Mouse (Mus musculus) CH12F3 (cell line): ENCODE results near the gene Khdc3.
"Not testable (repeated sequence)": the region's sequence is repeated elsewhere in the genome, so short reads cannot be mapped to it uniquely, and the experiment has no call there.

ENCODE experiments used
- in situ Hi-C: fragments of 300-500 bp; cut with MboI; formaldehyde crosslinking; loops from 2 replicates; pipeline ENCODE4 v1.14.3; 2020; ENCODE audit warnings: low sequenced_read_pairs

Khdc3 gene

DNA sequence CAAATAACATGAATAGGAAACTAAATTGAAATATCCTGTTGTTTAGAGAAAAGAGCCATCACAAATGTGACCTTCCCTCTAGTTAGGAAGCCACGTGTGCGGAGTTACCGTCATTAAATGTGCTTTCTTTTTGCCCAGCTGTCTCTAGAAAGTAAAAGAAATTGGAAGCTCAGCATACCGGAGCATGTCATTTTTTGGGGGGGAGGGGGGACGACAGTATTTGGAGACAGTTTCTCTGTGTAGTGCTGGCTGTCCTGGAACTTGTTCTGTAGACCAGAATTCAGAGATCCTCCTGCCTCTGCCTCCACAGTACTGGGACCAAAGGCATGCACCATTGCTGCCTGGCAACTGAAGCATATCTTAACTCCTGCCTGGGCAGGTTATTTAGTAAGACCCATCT lies at the start of gene Khdc3:
Khdc3 (plus strand) TSS at position 301 of the 400 bp plus-strand sequence.
- in situ Hi-C loops, result no loop called here

GRCm38 (mm10) chr9:73055441-73055911 lies 46.2 kb upstream of the Khdc3 start:
- in situ Hi-C loops, result no loop called here

GRCm38 (mm10) chr9:73059224-73059623 lies 42.4 kb upstream of the Khdc3 start:
- in situ Hi-C loops, result no loop called here

DNA sequence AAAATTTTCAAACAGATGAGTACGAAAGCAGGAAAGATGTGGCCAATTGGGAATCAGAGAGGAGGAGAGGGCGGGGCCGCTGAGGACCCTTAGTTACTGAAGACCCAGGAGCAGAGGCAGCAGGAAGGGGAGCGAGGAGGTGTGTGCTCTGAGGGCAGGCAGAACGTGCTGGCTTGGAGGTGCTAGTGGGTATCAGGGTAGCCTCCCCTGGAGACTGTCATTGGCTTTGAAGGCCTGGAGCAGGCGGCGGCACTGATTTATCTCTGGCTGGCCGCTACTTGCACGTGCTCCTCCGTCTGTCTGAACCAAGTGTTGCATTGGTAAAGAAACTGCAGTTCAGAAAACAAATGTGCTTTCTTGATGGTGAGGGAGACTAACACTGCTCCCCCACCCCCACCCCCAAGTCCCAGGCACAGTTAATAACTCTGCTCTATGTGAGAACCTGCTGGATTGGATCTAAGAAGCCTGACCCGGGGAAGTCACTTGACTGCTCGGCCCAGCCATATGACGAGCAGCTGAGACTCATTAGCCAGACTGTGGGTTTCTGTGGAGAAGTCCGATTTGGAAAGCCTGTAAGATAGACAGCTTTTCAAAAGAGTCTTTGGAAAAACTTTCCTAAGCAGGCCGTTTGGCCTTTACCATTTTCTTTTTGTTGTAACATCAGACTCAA lies 37.9 kb upstream of the Khdc3 start:
- in situ Hi-C loops, result no loop called here

- in situ Hi-C loops, result no loop called here
Measured at GRCm38 (mm10) chr9:73067086-73067485, 34.5 kb upstream of the Khdc3 start.

- in situ Hi-C loops, result no loop called here
Measured at GRCm38 (mm10) chr9:73068230-73068679, 33.4 kb upstream of the Khdc3 start.

- in situ Hi-C loops, result no loop called here
Measured at GRCm38 (mm10) chr9:73068688-73069087, 32.9 kb upstream of the Khdc3 start.

GRCm38 (mm10) chr9:73070971-73071659 lies 30.5 kb upstream of the Khdc3 start:
- in situ Hi-C loops, result no loop called here

GRCm38 (mm10) chr9:73072426-73072825 lies 29.2 kb upstream of the Khdc3 start:
- in situ Hi-C loops, result no loop called here

DNA sequence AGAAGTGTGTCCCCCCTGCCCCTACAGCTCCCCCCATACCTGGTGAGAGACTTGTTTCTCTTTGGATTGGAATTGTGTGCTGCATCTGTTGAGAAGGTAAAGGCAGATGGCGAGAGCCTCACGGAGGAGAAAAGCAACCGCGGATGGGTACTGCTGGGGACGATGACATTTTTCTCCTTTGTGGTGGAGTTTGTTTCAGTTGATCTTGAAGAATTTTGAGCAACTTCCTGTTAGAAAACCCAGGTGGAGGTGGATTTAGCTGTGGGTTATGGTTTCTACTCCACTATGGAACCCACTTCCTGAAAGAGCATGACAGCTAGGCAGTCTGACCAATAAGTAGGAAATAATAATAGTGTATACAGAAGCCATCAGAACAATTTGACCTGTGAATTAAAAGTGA lies 28.5 kb upstream of the Khdc3 start:
- in situ Hi-C loops, result no loop called here

- in situ Hi-C loops, result not testable (repeated sequence)
Measured at GRCm38 (mm10) chr9:73079349-73079748, 22.3 kb upstream of the Khdc3 start.

DNA sequence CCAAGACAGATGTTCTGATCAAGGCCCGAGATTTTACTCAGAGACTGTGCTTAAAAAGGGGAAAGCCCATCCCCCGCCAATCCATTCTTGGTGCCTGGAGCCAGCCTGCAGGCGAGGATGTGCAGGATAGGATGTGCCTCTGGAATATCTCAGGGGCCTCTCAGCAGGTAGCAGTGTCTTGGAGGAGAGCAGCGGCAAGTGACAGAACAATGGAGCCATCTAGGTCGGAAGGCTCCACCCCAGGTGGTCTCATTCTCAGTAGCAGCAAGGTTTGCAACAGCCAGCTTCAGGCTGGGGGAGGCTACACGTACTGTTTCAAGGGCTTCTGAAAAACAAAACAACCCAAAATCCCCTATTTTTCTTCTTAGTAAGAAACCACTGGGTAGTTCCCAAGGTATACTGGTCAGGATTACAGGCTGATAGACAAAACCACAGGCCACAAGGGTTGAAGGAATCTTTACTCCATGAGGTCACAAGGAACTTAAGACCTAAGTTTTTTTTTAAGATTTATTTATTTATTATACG lies 21.8 kb upstream of the Khdc3 start:
- in situ Hi-C loops, result no loop called here

DNA sequence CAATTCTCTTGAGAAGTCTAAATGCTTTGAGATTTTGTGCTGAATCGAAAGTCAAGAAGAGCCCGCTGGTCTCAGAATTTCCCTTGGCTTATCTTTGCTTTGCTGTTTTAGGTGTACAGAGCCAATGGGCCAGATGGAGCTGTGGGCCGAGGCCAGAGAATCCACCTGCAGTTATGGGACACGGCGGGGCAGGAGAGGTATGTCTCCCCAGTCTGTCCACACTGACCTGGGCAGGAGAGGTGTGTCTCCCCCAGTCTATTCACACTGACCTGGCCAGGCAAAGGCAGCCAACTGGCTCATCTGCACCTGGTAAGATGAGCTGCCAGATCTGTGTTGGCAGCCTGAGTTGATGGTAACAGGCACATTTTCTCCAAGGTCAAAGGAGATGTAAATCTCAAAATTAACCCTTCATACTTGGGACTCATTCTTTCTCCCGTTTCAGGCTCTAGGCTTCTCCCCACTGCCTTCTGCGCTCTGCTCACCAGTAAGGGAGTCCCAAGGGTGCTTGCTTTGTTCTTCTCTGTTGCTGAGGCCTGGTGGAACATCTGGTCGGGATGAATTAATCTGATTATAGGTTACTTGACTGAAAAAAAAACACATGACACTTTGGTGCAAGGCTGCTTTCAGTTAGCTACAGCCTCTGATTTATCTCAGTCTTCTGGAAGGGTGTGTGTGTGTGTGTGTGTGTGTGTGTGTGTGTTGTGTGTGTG lies 19.2 kb upstream of the Khdc3 start:
- in situ Hi-C loops, result no loop called here

DNA sequence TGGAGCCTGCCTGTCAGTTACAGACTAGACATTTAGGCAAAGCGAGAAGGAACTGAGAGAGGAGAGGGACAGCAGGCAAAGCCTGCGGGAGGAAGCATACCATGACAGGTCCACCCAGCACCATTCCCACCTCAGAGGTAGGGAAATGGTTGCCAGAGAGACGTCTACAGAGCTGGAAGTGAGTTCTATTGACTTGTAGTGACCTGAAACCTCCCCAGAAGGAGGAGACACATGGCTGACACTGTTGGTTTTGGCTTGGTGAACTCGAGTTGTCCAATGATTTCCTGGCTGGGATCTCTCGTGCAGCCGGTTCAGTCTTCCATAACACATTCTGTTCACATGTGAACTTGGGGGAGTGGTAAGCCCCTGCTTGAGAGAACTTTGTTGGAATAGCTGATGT lies 17.7 kb upstream of the Khdc3 start:
- in situ Hi-C loops, result no loop called here

DNA sequence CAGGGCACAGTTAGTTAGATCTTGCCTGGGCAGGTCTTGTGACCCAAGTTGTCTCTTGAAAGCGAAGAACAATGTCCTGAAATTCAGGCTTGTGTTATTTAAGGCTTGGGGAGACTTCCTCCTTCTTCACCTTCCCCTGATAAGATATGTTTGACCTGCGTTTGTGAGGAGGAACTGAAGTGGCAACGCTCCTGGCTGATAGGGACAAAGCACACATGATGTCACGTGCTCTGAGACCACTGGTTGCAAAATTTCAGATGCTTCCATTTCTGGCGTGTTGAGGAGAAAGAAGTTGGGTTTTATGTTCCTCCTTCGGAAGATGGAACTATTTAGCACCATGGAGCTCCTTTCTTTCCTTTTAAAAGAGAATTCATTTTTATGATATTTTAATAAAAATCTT lies 15.8 kb upstream of the Khdc3 start:
- in situ Hi-C loops, result no loop called here

DNA sequence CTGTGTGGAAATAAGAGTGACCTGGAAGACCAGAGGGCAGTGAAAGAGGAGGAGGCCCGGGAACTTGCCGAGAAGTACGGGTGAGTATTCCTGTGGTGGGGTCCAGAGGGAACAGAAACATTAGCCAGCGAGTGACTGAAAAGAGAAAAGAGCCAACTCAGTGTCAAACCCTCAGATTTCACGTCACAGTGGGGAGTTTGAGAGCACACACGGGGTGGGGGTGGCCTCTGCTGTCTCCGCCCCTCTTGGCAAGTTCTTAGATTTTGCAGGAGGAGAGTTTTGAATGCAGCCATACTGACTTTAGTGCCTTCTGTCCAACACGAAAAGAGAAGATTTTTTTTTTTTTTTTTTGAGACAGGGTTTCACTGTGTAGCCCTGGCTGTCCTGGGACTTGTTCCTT lies 14.5 kb upstream of the Khdc3 start:
- in situ Hi-C loops, result no loop called here

DNA sequence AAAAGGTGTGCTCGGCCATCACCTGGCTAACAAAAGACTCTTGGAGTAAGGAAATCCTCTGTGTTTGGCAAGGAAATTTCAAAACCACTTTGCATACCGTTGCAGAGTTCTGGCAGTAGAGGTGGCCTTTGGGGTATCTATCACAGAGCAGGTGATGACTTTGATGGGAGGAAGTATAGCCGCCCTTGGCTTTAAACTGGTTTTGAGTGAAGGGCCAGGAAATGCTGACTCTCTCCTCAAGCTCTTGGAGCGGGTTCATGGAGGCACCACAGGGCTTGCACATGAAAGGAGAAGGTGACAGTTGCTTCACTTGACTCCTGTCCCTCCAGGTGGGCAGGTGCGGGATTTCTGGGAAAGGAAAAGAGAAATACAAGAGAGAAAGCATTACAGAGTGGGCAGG lies 14.1 kb upstream of the Khdc3 start:
- in situ Hi-C loops, result no loop called here

GRCm38 (mm10) chr9:73089222-73089920 lies 12.3 kb upstream of the Khdc3 start:
- in situ Hi-C loops, result no loop called here

GRCm38 (mm10) chr9:73090121-73090520 lies 11.5 kb upstream of the Khdc3 start:
- in situ Hi-C loops, result loop anchor here (10.0 kb wide), 2 partner anchors 45 to 125 kb away; partner anchors contain the start of genes Pigb and Rab27a

- in situ Hi-C loops, result loop anchor here (10.0 kb wide), 2 partner anchors 47 to 127 kb away; partner anchors contain the start of genes Pigb and Rab27a
Measured at GRCm38 (mm10) chr9:73091747-73092146, 9.9 kb upstream of the Khdc3 start.

DNA sequence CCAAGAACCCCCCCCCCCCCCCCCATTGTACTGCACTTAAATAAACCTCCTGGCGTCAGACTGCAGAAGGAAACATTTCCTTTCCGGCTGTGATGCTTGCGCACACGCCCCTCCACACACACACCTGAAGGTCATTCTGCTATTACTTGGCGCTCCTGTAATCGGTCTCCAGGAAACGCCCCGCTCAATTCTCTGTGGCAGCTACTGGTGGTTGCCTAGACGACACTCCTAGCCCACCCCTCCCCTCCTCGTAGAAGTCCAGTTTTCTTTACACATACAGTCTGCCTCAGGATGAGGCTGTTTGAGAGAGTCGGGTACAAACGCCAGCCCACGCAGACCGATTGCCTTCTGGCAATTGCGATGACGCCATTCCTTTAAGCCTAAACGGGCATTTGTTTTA lies 7.1 kb upstream of the Khdc3 start:
- in situ Hi-C loops, result loop anchor here (10.0 kb wide), 2 partner anchors 50 to 130 kb away; partner anchors contain the start of genes Pigb and Rab27a
